Mouse (Mus musculus): ENCODE measurements around the gene Prdx5.

- no peak for TF ChIP-seq CTCF (IDR thresholded peaks at IDR 0.05; ENCODE audit: extremely low read depth, insufficient read length, insufficient replicate concordance, low read depth, low read length)
- no peak for TF ChIP-seq POLR2A (IDR thresholded peaks at IDR 0.05; ENCODE audit: low read depth, low read length)
Measured at GRCm38 (mm10) chr19:6909021-6909420, 885 bp downstream of the Prdx5 start.

Measured in small intestine, adult 2 months (tissue).